Mouse (Mus musculus) cerebellum, postnatal 36 days (tissue): ENCODE data around the gene Adprh.
"Not testable (repeated sequence)": the region's sequence is repeated elsewhere in the genome, so short reads cannot be mapped to it uniquely, and the experiment has no call there.

Source experiments
- DNase-seq, 2 experiments: peaks; one replicate each; pipeline ENCODE4 v3.0.0; 2021 to 2022; ENCODE audit warnings: mixed read lengths in 2 of 2

The Adprh gene

DNA sequence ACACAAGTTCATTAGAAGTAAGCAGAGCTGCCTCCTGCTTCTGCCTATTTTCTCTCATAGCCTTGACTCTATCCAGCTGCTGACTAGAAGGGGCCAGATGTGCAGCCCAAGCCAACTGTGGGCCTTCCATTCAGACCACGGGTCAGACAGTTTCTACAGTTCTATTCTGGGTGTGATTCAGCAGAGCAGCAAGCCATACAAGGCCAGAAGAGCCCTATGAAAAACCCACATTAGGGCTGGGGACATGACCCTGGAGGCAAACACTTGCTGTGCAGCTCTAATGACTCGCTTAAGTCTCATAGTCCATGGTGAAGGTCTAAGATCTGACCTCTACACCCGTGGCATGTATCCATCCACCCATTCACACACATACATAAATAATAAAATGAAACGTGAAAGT, 13.6 kb upstream of the Adprh start:
- no peak for DNase-seq

DNA sequence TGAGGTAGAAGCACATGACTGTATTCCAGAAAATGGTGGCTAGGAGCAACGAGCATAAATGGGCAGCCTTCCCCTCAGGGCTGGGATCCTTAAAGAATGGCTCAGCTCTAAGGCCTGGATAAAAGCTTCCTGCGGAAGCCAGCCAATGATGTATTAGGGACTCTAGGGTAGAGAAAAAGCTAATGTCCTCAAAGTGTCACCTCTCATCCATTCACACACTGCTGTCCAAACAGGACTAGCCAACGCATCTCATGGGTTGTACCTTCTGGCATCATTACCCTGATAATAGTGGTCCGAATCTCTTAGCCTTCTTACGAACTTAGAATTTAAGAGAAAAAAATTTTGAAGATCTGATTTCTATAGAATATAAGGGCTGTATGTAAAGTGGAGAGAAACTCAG, 10.8 kb upstream of the Adprh start:
- DNase-seq = no peak

DNA sequence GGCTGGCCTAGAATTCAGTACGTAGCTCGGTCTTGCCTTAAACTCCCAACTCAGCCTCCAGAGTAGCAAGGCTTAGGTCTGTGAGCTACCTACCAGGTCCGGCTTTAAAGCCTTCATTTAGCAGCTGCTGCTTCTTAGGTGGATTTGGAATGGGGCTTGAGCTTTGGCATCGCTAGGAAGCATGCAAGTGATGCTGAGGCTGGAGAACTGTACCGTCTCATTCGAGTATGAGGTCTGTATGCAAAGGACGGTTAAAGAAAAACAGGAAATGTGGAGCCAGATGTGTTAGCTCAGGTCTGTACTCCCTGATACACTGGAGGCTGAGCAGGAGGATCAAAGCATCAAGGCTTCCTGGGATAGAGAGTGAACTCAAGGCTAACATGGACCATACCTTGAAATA, 9.7 kb upstream of the Adprh start:
- no peak for DNase-seq

DNA sequence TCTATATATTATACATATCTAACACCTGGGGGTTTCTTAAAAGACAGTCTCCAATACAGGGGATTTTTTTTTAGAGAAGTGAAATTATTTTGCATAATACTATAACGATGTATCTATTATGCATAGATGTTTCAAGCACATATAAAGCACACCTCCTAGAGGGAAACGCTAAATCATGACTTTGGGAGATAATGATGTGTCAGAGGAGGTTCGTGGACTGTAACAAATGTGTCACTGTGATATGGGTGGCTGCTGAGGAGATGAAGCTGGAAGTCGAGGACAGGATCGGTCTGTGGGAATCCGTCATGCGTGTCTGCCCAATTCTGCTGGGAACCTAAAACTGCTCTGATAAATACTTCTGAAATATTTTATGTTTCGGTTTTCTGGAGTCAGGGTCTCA, 9.2 kb upstream of the Adprh start:
- no peak for DNase-seq

DNA sequence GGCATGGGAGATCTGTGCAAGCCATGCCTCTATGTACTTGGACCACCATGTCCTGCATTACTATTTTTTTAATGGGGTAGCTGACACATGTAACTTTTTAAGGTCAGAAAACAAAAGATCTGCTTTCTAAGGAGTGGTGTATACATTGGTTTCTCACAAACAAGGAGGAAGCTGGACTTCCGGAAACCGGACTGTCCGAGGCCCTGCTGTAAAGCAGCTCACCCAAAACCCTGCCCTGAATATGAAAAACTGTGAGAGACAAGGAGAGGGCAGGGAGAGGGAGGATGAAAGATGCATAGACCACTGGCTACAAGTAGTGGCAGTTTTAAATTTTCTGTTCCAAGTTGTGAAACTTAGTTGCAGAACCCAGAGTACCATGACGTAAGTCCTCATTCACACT, 7.5 kb upstream of the Adprh start:
- DNase-seq = no peak

DNA sequence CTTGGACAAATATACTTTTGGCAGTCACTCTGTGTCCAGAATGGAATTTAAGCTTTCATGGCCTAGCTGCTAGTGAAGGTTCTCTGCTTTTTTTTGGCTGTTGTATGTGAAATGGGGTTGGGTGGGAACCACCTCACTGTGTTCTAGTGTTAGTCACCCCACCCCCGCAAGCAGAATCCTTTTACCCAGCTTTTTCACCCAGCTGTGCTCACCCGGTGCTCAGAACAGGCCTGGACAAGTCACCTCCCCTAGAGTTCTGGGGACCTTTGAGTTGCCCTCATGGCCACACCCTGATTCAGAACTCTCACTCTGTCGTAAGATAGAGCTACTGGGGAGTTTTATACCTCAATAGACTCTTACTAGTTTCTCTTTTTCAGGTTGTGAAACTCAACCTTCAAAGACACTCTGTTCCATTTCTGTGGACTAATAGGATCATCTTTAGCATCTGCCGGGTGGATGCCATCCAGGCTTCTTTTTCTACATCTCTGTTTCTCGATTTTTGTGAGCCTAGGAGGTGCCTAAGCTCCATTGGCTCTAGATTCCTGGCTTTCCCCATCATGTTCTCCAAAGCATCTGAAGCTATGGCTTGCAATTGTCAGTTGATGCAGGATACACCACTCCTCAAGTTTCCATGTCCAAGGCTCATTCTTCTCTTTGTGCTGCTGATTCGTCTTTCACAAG, 6.2 kb upstream of the Adprh start:
- DNase-seq = no peak

DNA sequence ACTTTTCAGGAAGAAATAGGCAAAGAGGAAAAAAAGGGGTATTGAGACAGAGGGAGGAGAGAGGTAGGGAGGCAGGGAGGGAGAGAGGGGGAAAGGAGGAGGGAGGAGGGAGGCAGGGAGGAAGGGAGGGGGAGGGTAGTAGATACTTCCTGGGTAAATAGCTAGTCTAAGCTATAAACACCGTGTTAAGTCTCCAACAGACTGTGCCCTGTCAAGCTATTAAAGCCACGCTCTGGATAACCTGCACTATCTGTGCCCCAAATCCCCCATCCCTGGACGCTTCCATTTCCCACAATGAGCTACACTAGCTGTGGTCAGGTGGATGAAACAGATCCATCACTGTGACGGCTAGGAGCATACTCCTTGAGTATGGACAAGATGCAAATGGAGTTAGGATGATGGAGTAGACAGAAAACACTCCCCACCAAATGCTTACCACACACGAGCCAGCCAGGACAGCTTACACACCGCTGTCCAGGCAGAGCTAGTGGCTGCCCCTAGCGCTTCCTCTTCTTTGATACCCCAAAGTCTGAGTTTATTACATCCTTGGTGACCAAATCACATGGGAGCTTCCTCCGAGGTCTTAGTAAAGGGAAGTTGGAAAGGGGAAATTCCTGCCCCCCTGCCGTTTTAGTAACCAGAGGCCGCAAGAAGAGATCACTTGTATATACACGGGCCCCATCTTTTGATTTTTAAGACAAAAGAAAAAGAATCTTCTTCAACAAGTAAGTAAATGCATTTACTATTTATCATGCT, 4.5 kb upstream of the Adprh start:
- no peak for DNase-seq

DNA sequence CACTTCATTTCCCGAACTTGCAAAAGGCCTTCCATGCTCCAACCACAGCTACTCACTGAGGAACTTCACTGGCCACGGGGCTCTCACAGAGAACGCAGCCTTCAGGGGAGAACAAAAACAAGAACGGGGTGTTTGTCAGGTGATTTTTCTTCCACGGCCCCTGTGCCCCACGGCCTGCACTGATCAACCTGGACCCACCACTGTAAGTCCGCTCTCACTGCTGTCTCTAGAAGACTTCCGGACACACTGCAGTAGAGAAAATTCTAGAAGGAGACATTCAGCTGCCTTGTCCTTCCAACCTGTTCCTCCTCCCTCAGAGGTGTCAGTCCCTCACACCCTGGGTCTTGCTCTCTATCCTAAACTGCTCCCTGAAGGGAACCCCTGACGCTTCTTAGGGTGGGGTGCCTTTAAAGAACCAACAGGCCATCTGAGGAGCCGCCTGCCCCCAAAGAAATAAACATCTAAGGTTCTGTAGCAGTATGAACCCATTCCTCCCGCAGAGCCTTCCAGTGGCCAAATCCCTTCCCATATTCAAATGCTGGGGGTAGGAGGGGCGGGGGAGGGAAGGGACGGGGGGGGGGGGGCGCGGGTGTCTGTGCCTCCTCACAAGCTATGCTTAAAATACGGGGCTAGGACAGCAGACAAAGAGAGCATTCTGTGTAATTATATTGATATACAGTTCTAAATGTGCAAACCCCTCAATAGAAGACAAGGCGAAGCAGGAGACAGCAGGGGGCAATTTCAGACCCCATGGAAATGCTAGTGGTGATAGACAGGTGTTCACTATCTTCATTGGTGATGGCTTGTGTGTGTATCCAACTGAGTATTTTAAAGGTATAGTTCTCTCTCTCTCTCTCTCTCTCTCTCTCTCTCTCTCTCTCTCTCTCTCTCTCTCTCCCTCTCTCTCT, 3.3 kb upstream of the Adprh start, which contains the start of gene Cd80:
TSS of gene Cd80 (plus strand) at position 51 of the 908 bp plus-strand sequence.
- DNase-seq = no peak

DNA sequence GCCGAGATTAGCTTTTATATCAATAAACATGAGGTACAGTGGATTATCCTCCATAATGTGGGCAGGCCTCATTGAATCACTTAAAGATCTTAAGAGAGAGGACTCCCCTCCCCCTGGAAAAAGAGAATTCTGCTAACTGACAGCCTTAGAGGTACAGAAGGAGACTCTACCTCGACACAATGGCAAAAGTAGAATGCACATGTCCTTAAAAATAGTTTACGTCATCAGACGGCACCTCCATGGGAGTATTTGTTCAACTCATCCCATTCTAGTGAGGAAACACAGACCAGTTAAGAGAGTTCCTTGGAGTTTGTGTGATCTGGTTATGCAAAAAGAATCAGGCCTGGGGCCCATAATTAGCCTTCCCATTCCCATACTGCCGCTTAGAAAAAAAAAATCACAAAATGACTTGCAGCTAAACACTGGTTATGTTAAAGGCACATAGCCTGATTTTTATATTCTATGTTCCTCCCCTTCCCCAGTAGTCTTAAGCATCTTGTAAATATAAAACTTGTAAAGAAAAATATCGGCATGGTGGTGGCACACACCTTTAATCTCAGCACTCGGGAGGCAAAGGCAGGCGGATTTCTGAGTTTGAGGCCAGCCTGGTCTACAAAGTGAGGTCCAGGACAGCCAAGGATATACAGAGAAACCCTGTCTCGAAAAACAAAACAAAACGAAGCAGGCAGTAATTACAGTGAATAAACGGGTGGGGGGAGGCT, 2.2 kb upstream of the Adprh start:
- no peak for DNase-seq

DNA sequence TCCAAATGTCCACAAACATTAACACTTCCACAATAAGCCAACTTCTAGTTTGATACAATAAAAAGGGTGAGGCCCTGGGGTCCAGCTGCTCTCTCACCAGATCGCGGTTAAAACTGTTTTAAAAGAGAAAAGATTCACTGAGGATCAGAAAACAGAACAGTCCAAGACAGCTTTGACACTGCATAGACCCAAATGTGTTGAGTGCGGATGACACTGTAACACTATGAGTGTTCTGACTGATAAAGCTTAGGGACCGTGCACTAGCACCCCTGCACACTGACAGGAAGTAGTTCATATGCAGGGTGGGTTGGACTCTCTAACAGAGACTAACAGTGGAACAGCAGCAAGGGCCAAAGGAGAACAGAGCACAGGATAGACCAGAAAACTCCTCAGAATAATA, 1.4 kb upstream of the Adprh start:
- DNase-seq = no peak

DNA sequence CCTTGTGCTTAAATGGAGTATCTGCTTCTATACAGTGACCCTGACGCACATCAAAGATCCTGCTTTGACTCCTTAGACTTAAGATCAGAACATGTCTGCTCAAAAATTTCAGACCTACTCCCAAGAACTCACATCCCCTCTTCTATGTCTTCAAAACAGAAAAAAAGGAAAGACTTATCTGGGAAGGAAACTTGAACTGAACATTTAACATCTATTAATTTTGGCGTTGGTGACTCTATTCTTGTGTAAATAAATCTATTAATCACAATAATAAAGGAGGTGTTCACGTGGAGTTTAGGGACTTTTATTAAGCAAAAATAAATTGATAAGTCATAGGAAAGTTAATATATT, 675 bp upstream of the Adprh start:
- DNase-seq = no peak

DNA sequence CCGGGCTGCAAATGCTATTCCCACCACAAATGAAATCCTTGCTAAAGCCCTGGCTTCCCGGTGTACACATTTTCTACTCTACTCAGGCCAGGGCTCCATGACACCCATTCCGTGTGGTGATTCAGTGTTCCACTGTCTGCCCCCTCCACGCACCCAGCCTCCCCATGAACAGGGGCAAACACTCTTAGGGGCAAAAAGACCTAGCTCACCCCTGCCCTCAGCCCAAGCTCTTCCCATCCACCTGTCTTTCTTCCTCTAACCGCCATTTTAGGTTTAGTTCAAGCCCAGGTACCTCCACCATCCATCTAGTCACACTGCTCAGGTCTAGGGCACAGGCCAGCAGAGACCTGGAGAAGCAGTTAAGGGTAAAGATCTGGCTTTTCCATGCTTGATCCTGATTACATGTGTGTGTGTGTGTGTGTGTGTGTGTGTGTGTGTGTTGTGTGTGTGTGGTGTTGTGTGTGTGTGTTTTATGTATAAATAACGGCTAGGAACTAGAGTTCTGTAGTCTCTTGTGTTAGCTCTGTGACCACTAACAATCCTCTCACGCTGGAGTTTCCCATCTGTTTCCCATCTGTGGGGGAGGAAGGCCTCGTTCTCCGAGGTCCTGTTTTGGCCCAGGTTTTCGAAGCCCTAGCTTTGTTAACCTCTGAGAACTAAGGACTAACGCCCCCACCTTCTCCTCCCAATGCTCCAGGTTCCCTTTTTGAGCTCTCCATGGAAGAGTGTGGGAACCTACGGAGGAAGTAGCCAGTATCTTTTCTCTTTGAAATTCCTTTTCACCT, 890 bp downstream of the Adprh start:
- DNase-seq = peak in 1 of 2 experiments; percentile 17

DNA sequence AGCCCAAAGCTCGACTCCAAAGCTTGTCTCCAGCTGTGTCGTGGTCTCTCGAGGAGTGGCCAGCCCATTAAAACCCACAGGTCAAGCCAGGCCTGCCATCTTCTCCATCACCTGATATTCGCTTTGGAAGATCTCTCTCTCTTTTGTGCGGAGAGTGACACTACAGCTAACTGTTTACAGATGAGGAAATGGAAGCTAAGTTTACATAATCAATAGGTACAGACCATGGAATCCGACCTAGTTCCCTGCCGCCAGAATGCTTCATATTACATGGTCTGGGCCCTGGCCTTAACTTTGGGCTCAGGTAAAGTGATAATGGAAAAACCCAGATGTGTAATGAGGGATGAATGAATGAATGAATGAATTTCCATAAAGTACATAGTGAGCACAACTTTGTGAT, 1.8 kb downstream of the Adprh start:
- no peak for DNase-seq

DNA sequence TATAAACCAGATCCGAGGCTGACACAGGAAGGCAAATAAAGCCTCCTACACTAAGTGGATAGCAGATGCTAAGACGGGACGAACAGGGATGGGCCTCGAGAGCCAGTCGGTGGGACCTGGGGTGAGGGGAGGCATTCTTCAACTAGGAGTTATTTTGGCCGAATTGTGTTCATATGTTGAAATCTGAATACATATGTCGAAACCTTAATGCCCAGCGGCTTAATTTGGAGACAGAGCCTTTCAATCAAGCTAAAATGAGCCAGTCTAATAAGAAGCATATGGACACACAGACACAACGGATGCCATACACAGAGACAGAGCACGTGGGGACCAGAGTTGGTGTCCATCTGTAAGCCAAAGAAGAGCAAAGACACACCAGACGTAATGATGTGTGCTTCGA, 4.0 kb downstream of the Adprh start:
- DNase-seq = no peak

DNA sequence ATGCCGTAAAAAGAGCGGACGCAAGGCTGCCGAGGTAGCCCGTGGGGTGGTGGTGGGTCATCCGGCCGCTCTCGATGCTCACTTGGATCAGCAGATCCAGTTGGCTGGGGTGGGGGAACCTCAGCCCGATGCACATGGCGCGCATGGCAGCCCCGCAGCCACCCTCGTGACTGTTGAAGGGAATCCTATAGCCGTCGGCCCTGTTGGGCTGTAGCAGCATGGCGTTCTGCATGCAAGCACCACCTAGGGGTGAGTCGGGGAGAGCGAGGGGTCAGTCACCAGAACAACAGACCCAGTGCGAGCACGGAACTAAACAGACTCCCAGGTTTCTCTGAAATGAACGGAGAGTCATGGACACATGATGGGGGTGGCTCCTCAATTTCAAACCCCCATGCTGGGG, 5.1 kb downstream of the Adprh start:
- no peak for DNase-seq

DNA sequence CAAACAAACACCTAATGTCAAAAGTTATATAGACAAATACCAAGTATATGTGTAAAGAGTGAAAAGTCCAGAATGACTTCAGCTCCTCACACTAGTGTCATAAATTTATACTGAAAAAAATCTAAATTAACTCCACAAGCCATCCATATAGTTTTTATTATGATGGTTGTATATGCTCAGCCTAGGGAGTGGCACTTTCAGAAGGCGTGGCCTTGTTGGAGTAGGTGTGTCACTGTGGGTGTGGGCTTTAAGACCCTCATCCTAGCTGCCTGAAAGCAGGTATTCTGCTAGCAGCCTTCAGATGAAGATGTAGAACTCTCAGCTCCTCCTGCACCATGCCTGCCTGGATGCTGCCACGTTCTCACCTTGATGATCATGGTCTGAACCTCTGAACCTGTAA, 6.4 kb downstream of the Adprh start:
- not testable (repeated sequence) for DNase-seq

DNA sequence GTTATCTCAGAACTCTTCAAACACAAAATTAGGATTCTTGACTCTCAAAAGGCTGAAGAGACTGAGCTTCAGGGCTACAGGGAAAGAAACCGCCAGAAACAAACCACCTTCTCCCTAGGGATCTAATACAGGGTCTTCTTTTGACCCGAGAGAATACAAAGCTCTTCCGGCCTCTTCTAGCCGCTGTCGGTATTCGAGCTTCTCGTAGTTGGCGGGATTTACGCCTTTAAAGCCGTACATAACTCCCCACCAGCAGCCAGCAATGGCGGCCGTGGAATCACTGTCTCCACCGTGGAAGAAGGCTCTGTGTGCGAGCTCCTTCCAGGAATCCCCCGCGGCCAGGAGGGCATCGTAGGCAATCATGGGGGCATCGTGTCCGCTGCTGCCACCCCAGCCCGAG, 6.9 kb downstream of the Adprh start:
- no peak for DNase-seq

DNA sequence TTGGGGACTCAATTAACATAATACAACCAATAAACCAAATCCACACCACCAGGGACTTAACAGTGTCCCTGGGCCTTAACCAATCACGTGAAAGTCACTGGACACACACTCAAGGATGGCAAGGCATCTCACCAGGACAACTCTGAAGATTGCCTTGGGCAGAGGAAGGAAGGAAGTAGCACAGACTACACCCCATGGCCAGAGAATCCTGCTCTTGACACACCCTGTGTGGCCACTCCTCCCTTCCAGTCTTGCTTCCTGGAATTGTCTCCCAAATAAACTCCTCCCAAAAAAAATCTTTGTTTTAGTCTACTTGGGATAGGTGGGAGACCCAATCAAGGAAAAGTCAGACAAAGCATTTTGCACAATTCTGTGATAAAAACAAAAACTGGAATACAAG, 7.5 kb downstream of the Adprh start:
- no peak for DNase-seq

DNA sequence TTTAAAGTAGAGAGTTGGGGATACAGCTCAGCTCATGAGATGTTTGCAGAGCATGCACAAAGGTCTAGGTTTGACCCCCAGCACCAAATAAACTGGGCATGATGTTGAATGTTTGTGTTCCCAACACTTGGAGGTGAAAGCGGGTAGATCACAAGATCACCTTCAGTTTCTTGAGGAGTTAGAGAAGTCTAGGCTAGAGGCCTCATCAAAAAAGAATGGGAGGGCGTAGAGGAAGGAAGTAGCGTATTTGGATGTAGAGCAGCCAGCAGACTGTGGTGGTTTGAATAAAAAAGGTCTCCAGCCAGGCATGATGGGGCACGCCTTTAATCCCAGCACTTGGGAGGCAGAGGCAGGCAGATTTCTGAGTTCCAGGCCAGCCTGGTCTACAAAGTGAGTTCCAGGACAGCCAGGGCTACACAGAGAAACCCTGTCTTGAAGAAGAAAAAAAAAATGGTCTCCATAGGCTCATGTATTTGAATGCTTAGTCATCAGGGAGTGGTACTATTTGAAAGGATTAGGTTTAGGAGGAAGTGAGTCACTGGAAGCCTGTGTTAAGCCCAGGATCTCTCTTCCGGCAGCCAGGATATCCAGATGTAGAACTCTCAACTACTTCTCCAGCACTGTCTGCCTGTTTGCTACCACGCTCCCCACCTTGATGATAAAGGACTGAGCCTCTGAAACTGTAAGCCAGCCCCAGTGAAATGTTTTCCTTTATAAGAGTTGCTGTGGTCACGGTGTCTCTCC, 8.6 kb downstream of the Adprh start:
- no peak for DNase-seq

DNA sequence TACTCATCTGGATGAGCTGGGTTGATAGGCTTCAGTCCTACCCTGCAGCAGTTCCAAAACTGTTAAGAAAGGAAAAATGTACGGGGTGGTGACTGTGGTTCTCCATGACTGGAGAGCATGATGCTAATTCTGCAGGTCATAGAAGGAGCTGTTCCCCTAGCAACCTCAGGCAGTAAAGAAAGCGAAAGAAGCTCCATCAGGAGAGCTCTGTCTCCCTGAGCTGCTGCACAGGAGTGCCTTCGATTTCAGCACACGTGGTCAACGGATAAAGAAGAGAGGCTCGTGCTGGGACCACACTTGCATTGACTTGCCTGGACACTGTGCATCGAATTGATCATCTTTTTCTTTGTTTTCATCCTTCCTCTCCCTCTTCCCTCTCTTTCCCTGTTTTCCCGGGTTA, 10.3 kb downstream of the Adprh start:
- no peak for DNase-seq

DNA sequence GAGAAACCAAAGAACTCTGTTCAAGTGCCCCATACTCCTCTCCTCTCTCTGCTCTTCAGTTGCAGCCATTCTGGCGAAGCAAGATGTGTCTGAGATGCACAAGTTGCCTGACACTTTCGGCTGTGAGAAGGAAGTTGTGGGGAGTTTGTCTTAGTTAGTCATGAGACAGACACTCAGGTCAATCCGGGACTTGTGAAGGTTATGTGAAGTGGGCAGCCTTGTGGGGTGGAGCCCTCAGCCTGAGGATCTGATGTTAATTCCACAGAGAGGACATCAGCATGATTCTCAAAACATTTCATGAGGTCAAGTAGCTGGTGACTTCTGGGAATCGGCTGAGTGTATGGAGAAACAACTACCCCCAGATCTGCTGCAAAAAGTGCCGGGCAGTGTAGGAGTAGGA, 10.9 kb downstream of the Adprh start:
- DNase-seq = no peak
